Mouse (Mus musculus): Measurements from ENCODE around the gene Pls1.

GRCm38 (mm10) chr9:95813721-95814531 is 31.2 kb downstream of the Pls1 start:
- TF ChIP-seq CTCF (IDR thresholded peaks at IDR 0.05; ENCODE audit: low read depth, low read length) (no peak), GATA2 (IDR thresholded peaks at IDR 0.05; ENCODE audit: borderline replicate concordance, low read depth, low read length) (no peak), TAL1 (conservative IDR thresholded peaks at IDR 0.05; ENCODE audit: low read depth, low read length) (no peak), GATA1 (IDR thresholded peaks at IDR 0.05; ENCODE audit: borderline replicate concordance, low read length) (no peak)
